Mouse (Mus musculus) ES-Bruce4 (cell line): ENCODE results near the gene Fubp3. TPM values are rescaled to one million over a fixed set of nuclear protein-coding genes. Genes with fewer than 3 reads are reported as not detected.

Source experiments
- H3K27ac ChIP-seq: 2 replicates; pipeline ENCODE4 v1.5.1; 2012; ENCODE audit warnings: low read length, inconsistent platforms; ENCODE audit not compliant: insufficient read depth
- H3K27me3 ChIP-seq: 2 replicates; pipeline ENCODE4 v1.6.1; 2012; ENCODE audit warnings: mild to moderate bottlenecking, low read length, inconsistent platforms; ENCODE audit not compliant: control insufficient read depth, poor library complexity, insufficient read depth, severe bottlenecking
- H3K36me3 ChIP-seq: 2 replicates; pipeline ENCODE4 v1.6.1; 2012; ENCODE audit warnings: inconsistent platforms, mild to moderate bottlenecking, low read length, moderate library complexity; ENCODE audit not compliant: control insufficient read depth, poor library complexity, insufficient read depth, severe bottlenecking
- H3K4me1 ChIP-seq: one replicate; pipeline ENCODE4 v1.8.1; 2011; ENCODE audit warnings: low read length; ENCODE audit not compliant: control insufficient read depth, insufficient read depth
- H3K4me3 ChIP-seq: 2 replicates; pipeline ENCODE4 v1.5.1; 2011; ENCODE audit warnings: low read depth, mild to moderate bottlenecking, low read length
- H3K9ac ChIP-seq: 2 replicates; pipeline ENCODE4 v1.6.1; 2012; ENCODE audit warnings: low read depth, mild to moderate bottlenecking, inconsistent platforms; ENCODE audit not compliant: poor library complexity, severe bottlenecking
- H3K9me3 ChIP-seq: replicated peaks from 2 replicates; pipeline ENCODE4 v1.6.1; 2012; ENCODE audit warnings: mild to moderate bottlenecking, low read length, inconsistent platforms; ENCODE audit not compliant: control insufficient read depth, poor library complexity, insufficient read depth, severe bottlenecking
- CTCF ChIP-seq: IDR thresholded peaks from one replicate; pipeline ENCODE4 v1.8.1; 2011; ENCODE audit warnings: low read depth, low read length
- EP300 ChIP-seq: IDR thresholded peaks from 2 replicates; pipeline ENCODE4 v1.6.1; 2011; ENCODE audit warnings: low read depth, low read length; ENCODE audit not compliant: insufficient read depth
- POLR2A ChIP-seq: IDR thresholded peaks from one replicate; pipeline ENCODE4 v1.8.1; 2011; ENCODE audit warnings: low read length; ENCODE audit not compliant: insufficient read depth
- polyA plus RNA-seq: library from polyadenylated mRNA; stranded (reverse); fragments of >200 nt; gene quantifications from 2 replicates; pipeline ENCODE4 v1.2.4, GENCODE M21; 2011; ENCODE audit warnings: low read depth; ENCODE audit not compliant: missing spikeins, insufficient read depth, insufficient read length

The Fubp3 gene
- polyA plus RNA-seq, 1 experiment, result 83.7 TPM

- no peak overlapping the region for H3K4me3 ChIP-seq
- H3K9me3 ChIP-seq, result no peaks in the 10 kb centered on the region
- H3K9ac ChIP-seq, result no peak overlapping the region
- peaks cover 35% of the 10 kb centered on the region for H3K36me3 ChIP-seq
- H3K27ac ChIP-seq, result peak overlapping the region; percentile 54; the same call in 1 of the 2 replicates
- no peaks in the 10 kb centered on the region for H3K4me1 ChIP-seq
- no peaks in the 10 kb centered on the region for H3K27me3 ChIP-seq
- TF ChIP-seq POLR2A (no peak), EP300 (no peak), CTCF (no peak)
Measured at GRCm38 (mm10) chr2:31581617-31582016, 9.2 kb downstream of the Fubp3 start.

GRCm38 (mm10) chr2:31591799-31592484, 19.5 kb downstream of the Fubp3 start:
- H3K27me3 ChIP-seq, result no peaks in the 10 kb centered on the region
- no peak for TF ChIP-seq CTCF
- no peak for TF ChIP-seq EP300
- no peak for TF ChIP-seq POLR2A
- H3K4me1 ChIP-seq, result no peaks in the 10 kb centered on the region
- no peak overlapping the region for H3K27ac ChIP-seq
- H3K36me3 ChIP-seq, result peaks cover 40% of the 10 kb centered on the region
- H3K4me3 ChIP-seq, result no peak overlapping the region
- H3K9me3 ChIP-seq, result no peaks in the 10 kb centered on the region
- no peak overlapping the region for H3K9ac ChIP-seq

- TF ChIP-seq EP300, result no peak
- TF ChIP-seq POLR2A, result no peak
- Histone ChIP-seq H3K4me1 (no peaks in the 10 kb centered on the region), H3K4me3 (no peak overlapping the region), H3K27me3 (no peaks in the 10 kb centered on the region), H3K9ac (no peak overlapping the region), H3K9me3 (no peaks in the 10 kb centered on the region), H3K36me3 (peaks cover 60% of the 10 kb centered on the region), H3K27ac (no peak overlapping the region)
Measured at GRCm38 (mm10) chr2:31607555-31607954, 35.1 kb downstream of the Fubp3 start.

DNA sequence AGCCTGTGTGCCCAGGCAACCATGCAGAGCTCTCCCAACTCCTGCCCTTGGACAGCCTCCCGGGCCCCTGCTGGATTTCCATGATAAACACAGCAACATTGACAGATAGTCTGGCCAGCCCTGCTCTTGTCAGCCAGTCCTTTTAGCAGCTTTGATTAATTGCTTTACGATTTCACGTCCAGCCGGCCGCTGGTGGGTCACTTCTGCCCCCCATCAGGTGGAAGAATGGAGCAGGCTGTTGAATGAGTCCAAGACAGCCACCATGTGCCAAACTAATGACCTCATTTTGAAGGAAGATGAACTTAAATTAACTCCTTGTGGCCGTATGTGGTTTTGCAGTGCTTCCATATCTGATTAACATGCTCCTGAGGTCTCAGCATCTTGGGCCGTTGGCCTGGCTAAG, 37.4 kb downstream of the Fubp3 start:
- TF ChIP-seq CTCF, result no peak
- no peak for TF ChIP-seq POLR2A
- TF ChIP-seq EP300, result no peak
- no peaks in the 10 kb centered on the region for H3K4me1 ChIP-seq
- H3K27ac ChIP-seq, result no peak overlapping the region
- no peaks in the 10 kb centered on the region for H3K27me3 ChIP-seq
- H3K9me3 ChIP-seq, result no peaks in the 10 kb centered on the region
- H3K36me3 ChIP-seq, result peaks cover 55% of the 10 kb centered on the region
- no peak overlapping the region for H3K9ac ChIP-seq
- H3K4me3 ChIP-seq, result no peak overlapping the region

DNA sequence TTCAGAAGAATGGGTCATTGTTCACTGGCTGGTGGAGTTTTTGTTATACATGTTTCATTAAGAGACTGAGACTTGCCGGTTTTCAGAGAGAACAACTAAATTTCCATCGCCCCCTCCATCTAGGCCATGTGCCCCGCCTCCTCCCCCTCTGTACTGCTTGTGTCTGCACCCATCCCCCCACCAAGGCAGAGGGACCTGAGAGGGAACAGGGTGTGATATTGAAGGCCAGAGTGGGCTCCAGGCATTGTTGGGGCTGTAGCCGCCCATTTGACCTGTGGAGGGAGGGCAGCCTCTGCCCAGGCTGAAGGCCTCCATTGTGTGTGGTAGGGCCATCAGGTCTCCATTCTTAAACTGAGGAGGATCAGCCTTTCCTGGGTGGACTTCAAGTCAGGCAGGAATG, 38.5 kb downstream of the Fubp3 start:
- no peak for TF ChIP-seq POLR2A
- TF ChIP-seq EP300, result no peak
- TF ChIP-seq CTCF, result no peak
- Histone ChIP-seq H3K4me3 (no peak overlapping the region), H3K36me3 (peaks cover 49% of the 10 kb centered on the region), H3K27ac (no peak overlapping the region), H3K9me3 (no peaks in the 10 kb centered on the region), H3K4me1 (no peaks in the 10 kb centered on the region), H3K9ac (no peak overlapping the region), H3K27me3 (no peaks in the 10 kb centered on the region)

DNA sequence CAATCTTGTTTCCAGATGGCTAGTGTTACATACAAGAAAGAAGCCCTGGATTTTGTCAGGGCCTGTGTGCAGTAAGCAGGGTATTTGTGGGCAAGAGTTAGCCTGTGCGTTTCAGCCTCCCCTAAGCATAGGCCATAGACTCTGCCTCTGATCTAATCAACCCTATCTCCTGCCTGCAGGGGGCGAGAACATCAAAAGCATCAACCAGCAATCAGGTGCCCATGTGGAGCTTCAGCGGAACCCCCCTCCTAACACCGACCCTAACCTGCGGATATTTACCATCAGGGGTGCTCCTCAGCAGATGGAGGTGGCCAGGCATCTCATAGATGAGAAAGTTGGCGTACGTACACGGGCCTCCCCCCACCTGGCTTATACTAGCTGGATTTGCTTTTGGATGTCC, 38.9 kb downstream of the Fubp3 start:
- no peak overlapping the region for H3K9ac ChIP-seq
- H3K4me3 ChIP-seq, result no peak overlapping the region
- H3K9me3 ChIP-seq, result no peaks in the 10 kb centered on the region
- no peak for TF ChIP-seq EP300
- peak; percentile 40 for TF ChIP-seq CTCF
- TF ChIP-seq POLR2A, result no peak
- no peaks in the 10 kb centered on the region for H3K4me1 ChIP-seq
- peaks cover 46% of the 10 kb centered on the region for H3K36me3 ChIP-seq
- H3K27me3 ChIP-seq, result no peaks in the 10 kb centered on the region
- no peak overlapping the region for H3K27ac ChIP-seq
